In the genomic region with DNA sequence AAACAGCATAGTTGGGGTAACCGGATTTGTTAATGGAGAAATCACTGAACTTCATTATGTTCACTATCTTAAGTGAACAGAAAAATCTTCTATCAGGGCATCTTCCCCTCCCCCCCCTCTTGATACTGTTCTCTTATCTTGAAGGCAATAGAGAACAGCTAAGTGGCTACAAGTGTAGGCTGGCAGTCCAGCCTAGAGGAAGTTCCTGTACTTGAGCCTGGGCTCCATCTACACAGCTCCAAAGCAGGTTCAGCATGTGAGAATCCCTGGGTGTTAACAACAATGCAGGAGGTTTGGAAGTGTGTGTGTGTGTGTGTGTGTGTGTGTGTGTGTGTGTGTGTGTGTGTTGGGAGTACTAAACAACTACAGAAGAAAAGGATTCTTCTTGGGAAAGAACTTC, we compare ENCODE assay signal across 18 mouse cellular contexts.
"Had no signal": no experiment of that assay in that cellular context is flagged by ENCODE, and none has a peak within 500 bp of the region (broad histone marks: within the 10 kb centered on the region; RNA-seq: fewer than 3 reads in every experiment).

No protein-coding gene starts in this region.

- H3K27me3 ChIP-seq: intestine, embryonic 15.5 days; kidney, embryonic 15.5 days; liver, embryonic 13.5 days; midbrain, embryonic 12.5 days had no signal

- H3K27ac ChIP-seq: intestine, embryonic 15.5 days; kidney, embryonic 15.5 days; left cerebral cortex, adult 2 months; liver, embryonic 13.5 days; midbrain, embryonic 12.5 days had no signal

- H3K9ac ChIP-seq: intestine, embryonic 15.5 days; kidney, embryonic 15.5 days; liver, embryonic 13.5 days; lung, embryonic 14.5 days; midbrain, embryonic 12.5 days had no signal

- H3K36me3 ChIP-seq: intestine, embryonic 15.5 days; kidney, embryonic 15.5 days; liver, embryonic 13.5 days had no signal

- ATAC-seq: intestine, embryonic 15.5 days; midbrain, embryonic 16.5 days had no signal

- H3K9me3 ChIP-seq: intestine, embryonic 15.5 days; kidney, embryonic 15.5 days; liver, embryonic 13.5 days; midbrain, embryonic 12.5 days had no signal

- H3K4me2 ChIP-seq: intestine, embryonic 15.5 days; kidney, embryonic 15.5 days; liver, embryonic 13.5 days; lung, embryonic 14.5 days; midbrain, embryonic 12.5 days had no signal

- H3K4me1 ChIP-seq: intestine, embryonic 15.5 days; liver, embryonic 13.5 days; midbrain, embryonic 12.5 days had no signal

- DNase-seq: kidney, adult 11 months; kidney, adult 8-10 months; kidney, postnatal 10 days; kidney, postnatal 36 days; layer of hippocampus, postnatal 36 days; liver, embryonic 13.5 days; lung, embryonic 14.5 days; retina, postnatal 1 day; right cerebral cortex, postnatal 25 days; spleen, adult 18-20 months; thymus, adult 18-20 months; thymus, postnatal 36 days had no signal

- H3K4me3 ChIP-seq: intestine, embryonic 15.5 days; kidney, embryonic 15.5 days; left cerebral cortex, adult 2 months; liver, embryonic 13.5 days; midbrain, embryonic 12.5 days; myocyte had no signal
